Mouse (Mus musculus): Measurements from ENCODE around the gene Nsl1.

GRCm38 (mm10) chr1:191086304-191086878, 23.6 kb downstream of the Nsl1 start:
- TF ChIP-seq CTCF (IDR thresholded peaks at IDR 0.05; ENCODE audit: control insufficient read depth, insufficient read depth, insufficient replicate concordance, low read depth, low read length) (no peak), POLR2A (IDR thresholded peaks at IDR 0.05; ENCODE audit: control insufficient read depth, low read depth, low read length) (no peak)
